Comparison of ENCODE assay signal across 23 mouse cellular contexts in genomic region chr12:8847858-8848383, GRCm38 (mm10).
DNase-seq lines count a peak whose midpoint lies in the region; ATAC-seq and TF ChIP-seq lines count a peak whose summit lies in the region.
"Had no signal": no experiment of that assay in that cellular context is flagged by ENCODE, and none has a peak within 500 bp of the region (broad histone marks: within the 10 kb centered on the region; RNA-seq: fewer than 3 reads in every experiment).

No protein-coding gene starts in this region.

- TF ChIP-seq CTCF in liver, embryonic 14.5 days (IDR thresholded peaks at IDR 0.05; ENCODE audit: low read depth), result no peak

- TF ChIP-seq EP300 in liver, embryonic 14.5 days (IDR thresholded peaks at IDR 0.05; ENCODE audit: low read depth), result no peak

- H3K9ac ChIP-seq in liver, embryonic 14.5 days (replicated peaks), result no peak overlapping the region
- no peak overlapping the region for H3K9ac ChIP-seq in midbrain, embryonic 13.5 days (replicated peaks)
- no peak overlapping the region for H3K9ac ChIP-seq in midbrain, embryonic 16.5 days (ENCODE audit: low read depth, low read length)
- no peak overlapping the region for H3K9ac ChIP-seq in limb, embryonic 13.5 days
- H3K9ac ChIP-seq in intestine, embryonic 15.5 days, result no peak overlapping the region
- H3K9ac ChIP-seq: forebrain, postnatal 0 days; heart, embryonic 13.5 days; stomach, embryonic 15.5 days had no signal

- intact Hi-C loops in heart, postnatal 10 days (cut with DNase I), result no loop called here

- H3K4me2 ChIP-seq in liver, embryonic 14.5 days (ENCODE audit: low read depth), result no peak overlapping the region
- no peak overlapping the region for H3K4me2 ChIP-seq in midbrain, embryonic 13.5 days (replicated peaks)
- H3K4me2 ChIP-seq in midbrain, embryonic 16.5 days (ENCODE audit: low read length), result no peak overlapping the region
- peak overlapping the region; percentile 51; the same call in 1 of the 2 replicates for H3K4me2 ChIP-seq in limb, embryonic 13.5 days (replicated peaks)
- no peak overlapping the region for H3K4me2 ChIP-seq in intestine, embryonic 15.5 days (replicated peaks)
- H3K4me2 ChIP-seq: heart, embryonic 13.5 days; stomach, embryonic 15.5 days had no signal

- ATAC-seq in liver, embryonic 14.5 days (ENCODE audit: insufficient read depth), result peak; percentile 19; the same call in 1 of the 2 replicates
- peak; percentile 34; the same call in 1 of the 2 replicates for ATAC-seq in midbrain, embryonic 13.5 days
- ATAC-seq in midbrain, embryonic 16.5 days, result no peak
- no peak for ATAC-seq in limb, embryonic 13.5 days (ENCODE audit: low FRiP score, low read depth)
- no peak for ATAC-seq in intestine, embryonic 15.5 days
- ATAC-seq: forebrain, postnatal 0 days; Patski had no signal

- WGBS in liver, embryonic 14.5 days (ENCODE audit: insufficient replicate concordance), result 61% methylated on average over 8 of the region's 8 CpGs
- WGBS in midbrain, embryonic 13.5 days, result 91% methylated on average over 8 of the region's 8 CpGs
- 94% methylated on average over 8 of the region's 8 CpGs for WGBS in midbrain, embryonic 16.5 days
- 61% methylated on average over 8 of the region's 8 CpGs for WGBS in limb, embryonic 13.5 days
- 76% methylated on average over 8 of the region's 8 CpGs for WGBS in intestine, embryonic 15.5 days

- no peak overlapping the region for H3K27ac ChIP-seq in liver, embryonic 14.5 days
- no peak overlapping the region for H3K27ac ChIP-seq in midbrain, embryonic 13.5 days
- H3K27ac ChIP-seq in midbrain, embryonic 16.5 days (ENCODE audit: low read length), result no peak overlapping the region
- H3K27ac ChIP-seq in limb, embryonic 13.5 days, result peak overlapping the region; percentile 95
- H3K27ac ChIP-seq in intestine, embryonic 15.5 days, result no peak overlapping the region
- H3K27ac ChIP-seq: gastrocnemius, adult 2 months; heart, embryonic 13.5 days; stomach, embryonic 15.5 days had no signal

- H3K36me3 ChIP-seq in liver, embryonic 14.5 days (replicated peaks; ENCODE audit: control insufficient read depth, insufficient read depth, low read depth), result no peaks in the 10 kb centered on the region
- H3K36me3 ChIP-seq in midbrain, embryonic 13.5 days, result no peaks in the 10 kb centered on the region
- H3K36me3 ChIP-seq in midbrain, embryonic 16.5 days (ENCODE audit: control insufficient read depth, insufficient read depth, low read length), result no peaks in the 10 kb centered on the region
- no peaks in the 10 kb centered on the region for H3K36me3 ChIP-seq in limb, embryonic 13.5 days
- H3K36me3 ChIP-seq in intestine, embryonic 15.5 days, result no peaks in the 10 kb centered on the region
- H3K36me3 ChIP-seq: forebrain, embryonic 10.5 days; heart, embryonic 13.5 days; hindbrain, embryonic 10.5 days; stomach, embryonic 15.5 days had no signal

- DNase-seq in liver, embryonic 14.5 days (ENCODE audit: low read depth in 3 of 3, low spot score in 3 of 3), result no peak
- no peak for DNase-seq in liver
- peak; percentile 36 for DNase-seq in lung, postnatal 36 days
- no peak for DNase-seq in heart, postnatal 10 days
- DNase-seq: adrenal gland, adult 8-10 months; cerebellum, adult 9-10 months; forebrain, postnatal 0 days; gastrocnemius, adult 2 months; kidney, adult 2 months; kidney, postnatal 10 days; layer of hippocampus, postnatal 36 days; right cerebral cortex, postnatal 14 days; spleen, adult 18-20 months; thymus, adult 18-20 months had no signal

- H3K27me3 ChIP-seq in liver, embryonic 14.5 days (ENCODE audit: control insufficient read depth, insufficient read depth, low read length), result no peaks in the 10 kb centered on the region
- H3K27me3 ChIP-seq in midbrain, embryonic 13.5 days, result no peaks in the 10 kb centered on the region
- H3K27me3 ChIP-seq in midbrain, embryonic 16.5 days (ENCODE audit: control insufficient read depth, insufficient read depth, low read depth, low read length), result no peaks in the 10 kb centered on the region
- H3K27me3 ChIP-seq in limb, embryonic 13.5 days, result no peaks in the 10 kb centered on the region
- H3K27me3 ChIP-seq in intestine, embryonic 15.5 days (replicated peaks), result no peaks in the 10 kb centered on the region
- H3K27me3 ChIP-seq: heart, embryonic 13.5 days; Patski; stomach, embryonic 15.5 days had no signal

- no peaks in the 10 kb centered on the region for H3K9me3 ChIP-seq in liver, embryonic 14.5 days (ENCODE audit: control insufficient read depth, low read length)
- no peaks in the 10 kb centered on the region for H3K9me3 ChIP-seq in midbrain, embryonic 13.5 days
- no peaks in the 10 kb centered on the region for H3K9me3 ChIP-seq in midbrain, embryonic 16.5 days (replicated peaks; ENCODE audit: control insufficient read depth, low read length, poor library complexity, severe bottlenecking)
- no peaks in the 10 kb centered on the region for H3K9me3 ChIP-seq in limb, embryonic 13.5 days
- H3K9me3 ChIP-seq in intestine, embryonic 15.5 days, result no peaks in the 10 kb centered on the region
- H3K9me3 ChIP-seq: forebrain, embryonic 10.5 days; heart, embryonic 13.5 days; hindbrain, embryonic 10.5 days; stomach, embryonic 15.5 days had no signal

- H3K4me3 ChIP-seq in liver, embryonic 14.5 days (ENCODE audit: insufficient read depth in 1 of 2, low read depth in 2 of 2, low read length in 2 of 2), result no peak overlapping the region
- no peak overlapping the region for H3K4me3 ChIP-seq in midbrain, embryonic 13.5 days (replicated peaks)
- no peak overlapping the region for H3K4me3 ChIP-seq in midbrain, embryonic 16.5 days (ENCODE audit: low read depth, low read length)
- H3K4me3 ChIP-seq in limb, embryonic 13.5 days, result no peak overlapping the region
- H3K4me3 ChIP-seq in intestine, embryonic 15.5 days (replicated peaks), result no peak overlapping the region
- H3K4me3 ChIP-seq: forebrain, embryonic 10.5 days; gastrocnemius, adult 2 months; heart, embryonic 13.5 days; hindbrain, embryonic 10.5 days; stomach, embryonic 15.5 days had no signal

- 0 out of 4 replicates have a peak, but pooled peaks cover 0 to 2% of the 10 kb centered on the region in 2 experiments for H3K4me1 ChIP-seq in liver, embryonic 14.5 days (replicated peaks; ENCODE audit: control insufficient read depth in 2 of 2, insufficient read depth in 2 of 2, low read length in 1 of 2)
- H3K4me1 ChIP-seq in midbrain, embryonic 13.5 days (replicated peaks), result no peaks in the 10 kb centered on the region
- no peaks in the 10 kb centered on the region for H3K4me1 ChIP-seq in midbrain, embryonic 16.5 days (ENCODE audit: control insufficient read depth, insufficient read depth, low read length)
- peaks cover 68% of the 10 kb centered on the region for H3K4me1 ChIP-seq in limb, embryonic 13.5 days
- no peaks in the 10 kb centered on the region for H3K4me1 ChIP-seq in intestine, embryonic 15.5 days (replicated peaks)
- H3K4me1 ChIP-seq: stomach, embryonic 15.5 days had no signal

Comparison
In these comparisons a context has a peak if more than half of its experiments do, and no peak if none do; other contexts are left out.
1. ATAC-seq: peak in liver, embryonic 14.5 days (single experiment) and midbrain, embryonic 13.5 days (single experiment); none in midbrain, embryonic 16.5 days (single experiment), limb, embryonic 13.5 days (single experiment) and intestine, embryonic 15.5 days (single experiment).